Mouse (Mus musculus) layer of hippocampus, adult 18-20 months (tissue): Measurements from ENCODE around the gene Mr1. TPM values are rescaled to one million over a fixed set of nuclear protein-coding genes. Genes with fewer than 3 reads are reported as not detected.

ENCODE experiments used
- DNase-seq, 2 experiments: peaks; one replicate each; pipeline ENCODE4 v3.0.0; 2022; ENCODE audit warnings: low spot score in 2 of 2
- total RNA-seq, 2 experiments: library from RNA; stranded (reverse); gene quantifications; 2 replicates each; pipeline ENCODE4 v1.2.3; 2021

Gene Mr1
- total RNA-seq, 2 experiments from 2014 or later, result 3.8 to 4.1 TPM

GRCm38 (mm10) chr1:155096620-155097261 is 49.9 kb downstream of the Mr1 start:
- no peak for DNase-seq

GRCm38 (mm10) chr1:155093971-155094707 is 52.5 kb downstream of the Mr1 start:
- DNase-seq, result no peak

- no peak for DNase-seq
These were observed 53.3 kb downstream of the Mr1 start for GRCm38 (mm10) chr1:155093145-155093791.

- DNase-seq, result no peak
These were observed 54.5 kb downstream of the Mr1 start for GRCm38 (mm10) chr1:155091842-155092800.

GRCm38 (mm10) chr1:155091374-155091841 is 55.2 kb downstream of the Mr1 start:
- DNase-seq, result no peak

GRCm38 (mm10) chr1:155090736-155091135 is 55.9 kb downstream of the Mr1 start:
- no peak for DNase-seq

GRCm38 (mm10) chr1:155090327-155090726 is 56.3 kb downstream of the Mr1 start:
- DNase-seq, result no peak

GRCm38 (mm10) chr1:155088847-155089603 is 57.6 kb downstream of the Mr1 start:
- DNase-seq, result no peak

GRCm38 (mm10) chr1:155088046-155088445 is 58.6 kb downstream of the Mr1 start:
- no peak for DNase-seq

- no peak for DNase-seq
These were observed 59.7 kb downstream of the Mr1 start for GRCm38 (mm10) chr1:155086893-155087292.

- DNase-seq, result no peak
These were observed 60.2 kb downstream of the Mr1 start for GRCm38 (mm10) chr1:155086416-155086815.

GRCm38 (mm10) chr1:155084839-155085238 is 61.8 kb downstream of the Mr1 start:
- no peak for DNase-seq

GRCm38 (mm10) chr1:155083271-155084265 is 63.0 kb downstream of the Mr1 start:
- peak; percentile 84 to 93 for DNase-seq

- DNase-seq, result no peak
These were observed 63.7 kb downstream of the Mr1 start for GRCm38 (mm10) chr1:155082965-155083268.

GRCm38 (mm10) chr1:155082158-155082964 is 64.3 kb downstream of the Mr1 start:
- peak in 1 of 2 experiments; percentile 49 for DNase-seq

GRCm38 (mm10) chr1:155077675-155078074 is 68.9 kb downstream of the Mr1 start:
- no peak for DNase-seq
